Mouse (Mus musculus): Measurements from ENCODE around the gene Dad1.

Gene Dad1

DNA sequence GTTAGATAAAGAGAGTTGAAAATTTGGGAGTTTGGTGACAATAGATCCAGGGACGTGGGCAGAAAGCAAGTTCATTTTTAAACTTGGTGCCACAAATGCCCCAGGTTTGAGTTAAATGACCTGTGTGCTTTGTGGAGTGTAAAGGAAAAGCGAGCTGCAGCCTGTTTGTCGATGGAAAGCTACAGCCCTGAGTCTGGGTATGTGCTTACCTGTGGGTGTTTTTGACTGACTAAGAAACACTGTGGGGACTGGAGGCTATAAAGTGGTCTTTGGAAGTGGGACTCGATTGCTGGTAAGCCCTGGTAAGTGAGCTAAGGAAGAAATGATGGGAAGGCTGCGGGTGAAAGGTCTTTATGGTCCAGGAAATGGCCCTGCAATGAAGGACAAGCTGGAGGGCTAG lies 47.6 kb downstream of the Dad1 start:
- no peak for DNase-seq (ENCODE audit: low read depth)

DNA sequence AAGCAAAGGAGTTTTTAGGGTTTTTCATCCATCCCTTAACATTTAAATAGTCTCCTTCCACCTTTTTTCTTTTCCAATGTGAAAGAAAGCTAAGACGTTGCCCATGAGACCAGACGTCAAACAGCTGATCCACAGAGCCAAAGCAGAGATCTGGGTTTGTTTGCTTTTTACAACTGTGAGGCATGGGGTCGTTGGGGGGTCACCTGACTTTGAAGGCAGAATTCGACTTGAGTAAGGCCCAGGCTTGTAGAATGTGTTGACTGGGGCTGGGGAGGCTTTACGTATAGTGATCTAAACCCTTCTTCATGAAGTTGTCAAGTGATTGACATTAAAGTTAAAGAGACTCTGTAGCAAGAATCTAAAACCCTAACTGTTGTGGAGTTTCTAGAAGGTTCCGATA lies 48.0 kb downstream of the Dad1 start:
- DNase-seq (ENCODE audit: low read depth) = no peak

DNA sequence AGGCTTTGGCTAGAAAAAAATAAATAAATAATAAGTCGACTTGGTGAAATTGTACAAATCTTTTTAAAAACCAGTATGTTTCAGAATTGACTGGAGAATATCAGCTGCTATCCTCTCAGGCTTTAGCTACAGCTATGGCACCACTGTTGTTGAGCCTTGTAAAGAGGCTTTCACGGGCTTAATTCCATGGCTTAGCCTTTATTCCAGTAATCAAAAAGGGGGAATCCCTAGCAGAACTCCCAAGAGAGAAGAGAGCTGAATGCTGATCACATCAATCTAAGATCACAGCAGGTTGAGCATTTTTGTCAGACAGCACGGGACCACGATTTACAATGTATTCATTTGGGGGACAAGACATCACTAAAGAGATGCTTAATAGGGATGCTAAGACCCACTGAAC lies 49.1 kb downstream of the Dad1 start:
- DNase-seq (ENCODE audit: low read depth) = no peak

- DNase-seq (ENCODE audit: low read depth) = no peak
Observed at GRCm38 (mm10) chr14:54204311-54204710, 49.6 kb downstream of the Dad1 start.

- DNase-seq (ENCODE audit: low read depth) = no peak
Observed at GRCm38 (mm10) chr14:54203776-54204175, 50.1 kb downstream of the Dad1 start.

GRCm38 (mm10) chr14:54203207-54203606 lies 50.7 kb downstream of the Dad1 start:
- no peak for DNase-seq (ENCODE audit: low read depth)

- no peak for DNase-seq (ENCODE audit: low read depth)
Observed at GRCm38 (mm10) chr14:54200363-54200762, 53.5 kb downstream of the Dad1 start.

DNA sequence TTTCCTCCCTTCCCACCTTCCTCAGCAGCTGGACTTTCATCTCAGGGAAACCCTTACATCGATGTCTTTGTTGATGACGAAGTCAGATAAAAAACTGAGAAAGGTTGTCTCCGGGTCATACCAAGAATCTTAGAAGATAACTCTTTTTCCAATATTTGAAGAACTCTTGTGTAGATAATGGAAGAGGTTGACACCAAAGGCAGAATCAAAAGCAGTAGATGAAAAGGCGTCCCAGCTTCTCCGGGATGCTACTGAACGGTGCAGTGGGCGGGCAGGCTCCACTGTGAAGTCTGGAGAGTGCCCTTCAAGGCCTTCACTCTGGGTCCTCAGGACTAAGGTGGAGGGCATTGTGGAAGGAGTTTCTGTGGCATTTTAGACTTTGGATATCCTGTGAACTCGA lies 54.2 kb downstream of the Dad1 start:
- DNase-seq (ENCODE audit: low read depth) = no peak

GRCm38 (mm10) chr14:54197740-54198139 lies 56.2 kb downstream of the Dad1 start:
- DNase-seq (ENCODE audit: low read depth) = no peak

DNA sequence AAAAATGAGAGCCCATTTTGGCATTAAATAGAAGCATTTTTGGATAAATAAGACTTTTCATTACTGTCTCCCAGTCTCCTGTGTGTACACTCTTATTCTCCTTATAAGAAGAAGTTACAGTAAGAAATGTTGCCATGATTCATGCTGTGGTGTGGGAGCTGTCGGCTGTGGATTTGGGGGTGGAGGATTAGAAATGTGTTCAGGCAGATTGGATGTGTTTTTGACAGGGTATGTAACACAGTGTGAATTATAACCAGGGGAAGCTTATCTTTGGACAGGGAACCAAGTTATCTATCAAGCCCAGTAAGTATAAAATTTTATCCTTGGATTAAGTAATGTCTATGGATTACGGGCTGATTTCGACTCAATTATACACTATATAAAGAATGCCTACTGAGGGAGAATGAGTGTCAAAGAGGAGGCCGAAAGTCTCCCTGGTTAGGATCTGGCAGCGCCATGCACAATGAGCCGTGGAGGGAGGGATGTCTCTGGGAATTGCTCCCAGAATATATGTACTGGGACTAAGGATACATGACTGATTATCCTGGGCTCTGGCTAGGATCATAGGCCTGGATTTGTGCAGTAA lies 58.0 kb downstream of the Dad1 start:
- no peak for DNase-seq (ENCODE audit: low read depth)

DNA sequence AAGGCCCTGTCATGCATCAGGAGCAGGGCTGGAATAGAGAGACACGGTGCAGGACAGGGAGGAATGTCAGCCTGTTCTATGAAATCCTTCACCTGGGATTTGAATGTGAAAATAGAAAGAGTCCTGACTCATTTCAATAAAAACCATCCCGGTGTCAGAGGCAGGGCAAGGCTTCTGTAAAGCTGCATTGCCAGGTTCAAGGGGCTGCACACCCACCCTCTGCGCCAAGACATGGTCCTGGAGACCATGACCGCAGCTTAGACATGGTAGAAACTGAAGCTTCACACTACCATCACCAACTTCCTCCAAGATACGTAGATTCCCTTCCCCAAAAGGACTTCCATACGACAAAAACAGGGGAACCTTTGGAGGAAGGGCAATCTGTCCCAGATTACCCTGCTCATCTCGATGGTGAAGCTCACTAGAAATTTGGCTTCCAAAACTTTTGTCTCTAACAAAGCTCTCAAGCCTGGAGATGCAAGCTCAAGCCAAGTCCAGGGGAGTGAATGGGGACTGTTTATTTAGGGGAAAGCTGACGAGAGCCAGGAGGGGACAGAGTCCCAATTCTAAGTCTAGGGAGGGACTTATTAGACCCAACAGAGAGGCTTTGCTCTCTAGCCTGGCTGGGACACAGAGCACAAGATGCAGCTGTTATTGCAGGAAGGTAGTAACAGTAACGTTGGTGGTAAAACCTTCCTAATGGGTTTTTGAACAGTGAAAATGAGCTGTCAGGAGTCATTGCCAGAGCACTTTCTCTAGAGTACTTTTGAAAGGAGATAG lies 60.4 kb downstream of the Dad1 start:
- DNase-seq (ENCODE audit: low read depth) = no peak

DNA sequence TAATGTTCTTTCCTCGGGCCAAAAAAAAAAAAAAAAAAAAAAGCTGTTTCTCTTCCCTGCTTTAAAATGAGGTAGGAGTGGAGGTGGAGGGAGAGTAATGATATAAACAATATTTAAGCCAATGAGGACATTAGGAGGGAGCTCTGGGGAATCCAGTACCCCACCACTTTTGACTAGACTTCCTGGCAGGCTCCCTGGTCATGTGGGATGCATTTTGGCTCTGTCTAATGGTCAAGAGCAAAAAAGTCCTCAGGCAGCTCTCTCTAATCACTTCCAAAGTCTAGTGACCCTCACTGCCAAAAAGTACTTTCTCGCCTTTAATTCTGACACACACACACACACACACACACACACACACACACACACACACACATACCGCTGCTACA lies 61.4 kb downstream of the Dad1 start:
- no peak for DNase-seq (ENCODE audit: low read depth)

- DNase-seq (ENCODE audit: low read depth) = no peak
Observed at GRCm38 (mm10) chr14:54191594-54192461, 62.1 kb downstream of the Dad1 start.

- no peak for DNase-seq (ENCODE audit: low read depth)
Observed at GRCm38 (mm10) chr14:54191026-54191390, 62.9 kb downstream of the Dad1 start.

DNA sequence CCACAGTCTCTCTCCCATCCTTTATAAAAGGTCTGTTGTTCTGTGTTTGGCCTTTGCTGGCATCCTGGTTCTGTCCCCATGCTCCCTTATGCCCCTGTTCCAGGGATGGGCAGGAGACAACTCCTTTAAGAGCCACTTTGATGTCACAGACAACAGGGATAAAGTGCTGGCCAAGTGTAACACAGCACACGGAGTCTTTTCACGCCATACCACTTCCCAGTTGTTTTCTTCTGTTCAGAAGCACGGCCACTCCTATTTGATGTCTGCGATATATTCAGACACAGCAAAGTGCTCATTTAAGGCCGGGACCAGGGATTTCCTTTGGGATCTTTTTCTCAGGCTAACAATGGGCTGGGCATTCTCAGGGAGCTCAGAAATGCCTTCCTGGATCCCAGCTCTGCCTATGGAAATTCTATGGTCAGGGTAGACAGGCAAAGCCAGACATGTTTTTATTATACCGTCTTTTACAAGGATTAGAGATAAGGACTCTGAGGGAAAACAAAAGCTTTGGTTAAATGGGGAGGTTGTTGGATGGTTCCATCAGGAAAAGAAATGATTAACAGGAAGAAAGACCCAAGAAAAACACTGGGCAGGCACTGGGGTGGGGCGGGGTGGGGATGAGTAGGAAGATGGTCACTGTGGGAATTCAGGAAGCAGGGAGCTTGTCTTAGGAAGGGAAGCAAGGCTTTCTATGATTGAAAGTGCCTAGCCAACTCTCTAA lies 63.4 kb downstream of the Dad1 start:
- DNase-seq (ENCODE audit: low read depth) = no peak

DNA sequence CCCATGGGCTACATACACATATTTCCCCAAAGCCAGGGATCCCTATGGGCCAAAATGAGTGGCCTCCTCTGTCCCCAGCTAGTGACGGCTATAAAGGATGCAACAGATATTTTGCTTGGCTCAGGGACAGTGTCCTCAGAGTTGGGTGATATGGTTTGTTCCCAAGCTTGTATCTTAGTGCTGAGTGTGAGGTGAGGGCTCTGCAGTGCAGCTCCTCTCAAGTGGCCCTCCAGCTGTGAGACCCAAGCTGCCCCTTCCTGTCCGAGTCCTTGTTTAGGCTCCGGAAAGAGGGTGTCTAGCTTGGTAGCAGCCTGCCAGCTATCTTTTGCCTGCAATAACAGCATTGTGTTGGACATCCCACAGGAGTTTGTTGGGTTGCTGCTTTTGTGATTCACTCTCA lies 64.6 kb downstream of the Dad1 start:
- DNase-seq (ENCODE audit: low read depth) = no peak

DNA sequence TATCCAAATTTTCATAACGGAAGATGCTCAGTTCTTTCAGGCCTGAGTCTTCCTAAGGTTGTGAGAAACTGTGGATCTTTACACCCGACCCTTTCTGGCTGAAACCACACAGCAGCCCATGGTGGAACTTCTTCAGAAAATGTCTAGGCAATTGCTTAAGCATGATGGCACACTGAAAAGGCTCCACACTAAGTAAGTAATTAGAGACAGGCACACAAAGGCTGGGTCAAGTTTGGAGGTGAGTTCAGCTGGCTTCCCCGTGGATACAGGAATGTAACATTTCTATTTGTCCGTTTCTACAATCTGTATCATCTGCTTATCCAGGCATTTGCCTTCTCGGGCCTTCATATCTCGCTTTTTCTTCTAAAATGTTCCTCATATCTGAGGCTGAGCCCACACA lies 66.7 kb downstream of the Dad1 start:
- DNase-seq (ENCODE audit: low read depth) = no peak

Measured in fibroblast of lung, adult 2 months (primary cell).